Mouse (Mus musculus) cerebellum, adult 2 months (tissue): ENCODE results near the gene Il1r1.

Experiments used
- CTCF ChIP-seq: fragments of 200-500 bp; IDR thresholded peaks from 2 replicates; pipeline ENCODE4 v1.5.1; 2011; ENCODE audit warnings: low read depth, mild to moderate bottlenecking, control low read depth, low read length, moderate library complexity, borderline replicate concordance; ENCODE audit not compliant: insufficient read depth
- POLR2A ChIP-seq: fragments of 200-500 bp; IDR thresholded peaks from 2 replicates; pipeline ENCODE4 v1.6.1; 2011; ENCODE audit warnings: low read length, control low read depth, borderline replicate concordance; ENCODE audit not compliant: insufficient read depth

GRCm38 (mm10) chr1:40187961-40188360, 36.9 kb upstream of the Il1r1 start:
- TF ChIP-seq CTCF (no peak), POLR2A (no peak)
